In the genomic region with DNA sequence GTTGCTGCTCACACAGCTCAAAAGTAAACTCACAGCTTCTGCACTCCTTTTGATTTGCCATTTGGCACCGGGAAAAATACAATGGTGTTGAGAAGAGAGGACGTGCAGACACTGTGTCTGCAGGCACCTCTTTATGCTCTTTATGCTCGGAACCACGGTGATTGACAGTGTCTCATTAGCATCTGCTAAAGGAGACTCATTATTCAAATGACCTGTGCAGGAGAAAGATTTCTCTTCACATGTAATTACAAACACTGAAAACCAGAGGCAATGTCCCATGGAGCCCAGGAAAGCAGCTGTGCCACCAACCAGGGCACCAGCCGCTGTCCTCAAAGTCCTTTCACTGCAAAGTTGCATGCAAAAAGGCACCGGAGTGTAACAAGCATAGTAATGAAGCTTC, we compare ENCODE assay signal across 14 mouse cellular contexts.
DNase-seq lines count a peak whose midpoint lies in the region; ATAC-seq lines count a peak whose summit lies in the region.
"Had no signal": no experiment of that assay in that cellular context is flagged by ENCODE, and none has a peak within 500 bp of the region (broad histone marks: within the 10 kb centered on the region; RNA-seq: fewer than 3 reads in every experiment).

No protein-coding gene starts in this region.

- 60% methylated on average over 6 of the region's 6 CpGs for WGBS in forebrain, embryonic 10.5 days
- WGBS in hindbrain, embryonic 12.5 days: 26% methylated on average over 6 of the region's 6 CpGs
- 17% methylated on average over 6 of the region's 6 CpGs for WGBS in midbrain, embryonic 16.5 days

- H3K9me3 ChIP-seq in forebrain, embryonic 10.5 days: no peaks in the 10 kb centered on the region
- no peaks in the 10 kb centered on the region for H3K9me3 ChIP-seq in hindbrain, embryonic 12.5 days (replicated peaks)
- H3K9me3 ChIP-seq in midbrain, embryonic 16.5 days (replicated peaks; ENCODE audit: control insufficient read depth, low read length, poor library complexity, severe bottlenecking): no peaks in the 10 kb centered on the region
- H3K9me3 ChIP-seq: embryonic facial prominence, embryonic 15.5 days; limb, embryonic 15.5 days had no signal

- peak; percentile 96 for ATAC-seq in hindbrain, embryonic 12.5 days (ENCODE audit: low FRiP score)
- peak; percentile 87 for ATAC-seq in midbrain, embryonic 16.5 days
- ATAC-seq: intestine, postnatal 0 days had no signal

- H3K27me3 ChIP-seq in forebrain, embryonic 10.5 days (ENCODE audit: poor library complexity, severe bottlenecking): no peaks in the 10 kb centered on the region
- no peaks in the 10 kb centered on the region for H3K27me3 ChIP-seq in hindbrain, embryonic 12.5 days
- no peaks in the 10 kb centered on the region for H3K27me3 ChIP-seq in midbrain, embryonic 16.5 days (ENCODE audit: control insufficient read depth, insufficient read depth, low read depth, low read length)
- H3K27me3 ChIP-seq: embryonic facial prominence, embryonic 15.5 days; limb, embryonic 15.5 days had no signal

- H3K9ac ChIP-seq in hindbrain, embryonic 12.5 days: no peak overlapping the region
- no peak overlapping the region for H3K9ac ChIP-seq in midbrain, embryonic 16.5 days (ENCODE audit: low read depth, low read length)
- H3K9ac ChIP-seq: embryonic facial prominence, embryonic 15.5 days; limb, embryonic 15.5 days; lung, embryonic 14.5 days had no signal

- H3K4me1 ChIP-seq in forebrain, embryonic 10.5 days: peaks cover 9% of the 10 kb centered on the region
- H3K4me1 ChIP-seq in hindbrain, embryonic 12.5 days: peaks cover 11% of the 10 kb centered on the region
- peaks cover 6% of the 10 kb centered on the region; the same call in 1 of the 2 replicates for H3K4me1 ChIP-seq in midbrain, embryonic 16.5 days (ENCODE audit: control insufficient read depth, insufficient read depth, low read length)
- H3K4me1 ChIP-seq: embryonic facial prominence, embryonic 15.5 days had no signal

- H3K4me2 ChIP-seq in hindbrain, embryonic 12.5 days (replicated peaks): no peak overlapping the region; the same call in 1 of the 2 replicates
- 0 out of 2 replicates have a peak overlapping the region, but pooled peaks have one; percentile 1 for H3K4me2 ChIP-seq in midbrain, embryonic 16.5 days (ENCODE audit: low read length)
- H3K4me2 ChIP-seq: embryonic facial prominence, embryonic 15.5 days; limb, embryonic 15.5 days; lung, embryonic 14.5 days had no signal

- 0 out of 2 replicates have a peak overlapping the region, but pooled peaks have one; percentile 20 for H3K27ac ChIP-seq in forebrain, embryonic 10.5 days
- H3K27ac ChIP-seq in hindbrain, embryonic 12.5 days: peak overlapping the region; percentile 62
- peak overlapping the region; percentile 2; the same call in 1 of the 2 replicates for H3K27ac ChIP-seq in midbrain, embryonic 16.5 days (ENCODE audit: low read length)
- H3K27ac ChIP-seq: embryonic facial prominence, embryonic 15.5 days had no signal

- H3K4me3 ChIP-seq in forebrain, embryonic 10.5 days: no peak overlapping the region
- H3K4me3 ChIP-seq in hindbrain, embryonic 12.5 days: no peak overlapping the region
- no peak overlapping the region for H3K4me3 ChIP-seq in midbrain, embryonic 16.5 days (ENCODE audit: low read depth, low read length)
- H3K4me3 ChIP-seq: embryonic facial prominence, embryonic 15.5 days; limb, embryonic 15.5 days had no signal

- DNase-seq in embryo, embryonic 10 days (ENCODE audit: low spot score): peak; percentile 33
- no peak for DNase-seq in forebrain, embryonic 10.5 days (ENCODE audit: extremely low spot score, low spot score)
- no peak for DNase-seq in kidney, adult 18-20 months
- no peak for DNase-seq in left cerebral cortex, adult 9 months (ENCODE audit: low spot score in 2 of 2)
- DNase-seq in layer of hippocampus, adult 9-10 months (ENCODE audit: low spot score): no peak
- DNase-seq: cerebellum, postnatal 36 days; heart, postnatal 14 days; kidney, postnatal 25 days; lung, embryonic 14.5 days had no signal

- no peaks in the 10 kb centered on the region for H3K36me3 ChIP-seq in forebrain, embryonic 10.5 days (replicated peaks)
- no peaks in the 10 kb centered on the region for H3K36me3 ChIP-seq in hindbrain, embryonic 12.5 days
- no peaks in the 10 kb centered on the region for H3K36me3 ChIP-seq in midbrain, embryonic 16.5 days (ENCODE audit: control insufficient read depth, insufficient read depth, low read length)
- H3K36me3 ChIP-seq: embryonic facial prominence, embryonic 15.5 days; limb, embryonic 15.5 days had no signal

Comparison
In these comparisons a context has a peak if more than half of its experiments do, and no peak if none do; other contexts are left out.
1. H3K27ac ChIP-seq: peak in every context shown above with its lines; median percentile 62 in hindbrain, embryonic 12.5 days; 20 in forebrain, embryonic 10.5 days; 2 in midbrain, embryonic 16.5 days.